Mouse (Mus musculus): Measurements from ENCODE around the gene Bcat1.
A peak's percentile ranks its signal among the peaks of the same experiment; 100 is the strongest.

Gene Bcat1

GRCm38 (mm10) chr6:145056102-145056501, 19.9 kb downstream of the Bcat1 start:
- DNase-seq (ENCODE audit: low spot score in 2 of 2), result no peak

DNA sequence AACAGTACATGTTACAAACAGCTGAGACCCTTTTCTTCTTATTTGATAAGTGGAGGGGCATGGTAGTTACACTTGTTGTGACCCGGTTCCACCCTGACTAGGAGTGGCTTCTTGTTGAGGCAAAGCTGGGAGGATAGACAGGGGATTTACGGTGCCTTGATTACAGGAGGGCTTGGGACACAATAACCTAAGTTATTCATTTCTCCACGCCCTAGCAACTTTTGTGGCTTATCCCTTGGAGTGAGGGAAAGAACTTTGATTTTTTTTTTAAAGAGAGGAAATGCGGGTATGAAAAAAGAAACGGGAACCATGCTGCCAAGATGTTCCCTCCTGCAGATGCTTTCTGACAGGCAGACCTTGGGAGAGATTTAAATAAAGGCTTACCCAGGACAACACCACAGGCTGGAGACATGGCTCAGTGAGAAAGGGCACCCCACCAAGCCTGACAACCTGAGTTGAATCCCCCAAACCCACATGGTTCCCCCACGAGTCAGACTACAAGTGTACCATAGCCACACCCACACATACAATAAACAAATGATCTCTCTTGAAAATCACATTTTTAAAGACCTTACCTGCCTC, 20.6 kb downstream of the Bcat1 start:
- DNase-seq (ENCODE audit: low spot score in 2 of 2), result no peak

- DNase-seq (ENCODE audit: low spot score in 2 of 2), result no peak
Observed at GRCm38 (mm10) chr6:145052669-145053068, 23.3 kb downstream of the Bcat1 start.

- no peak for DNase-seq (ENCODE audit: low spot score in 2 of 2)
Observed at GRCm38 (mm10) chr6:145050899-145051298, 25.1 kb downstream of the Bcat1 start.

DNA sequence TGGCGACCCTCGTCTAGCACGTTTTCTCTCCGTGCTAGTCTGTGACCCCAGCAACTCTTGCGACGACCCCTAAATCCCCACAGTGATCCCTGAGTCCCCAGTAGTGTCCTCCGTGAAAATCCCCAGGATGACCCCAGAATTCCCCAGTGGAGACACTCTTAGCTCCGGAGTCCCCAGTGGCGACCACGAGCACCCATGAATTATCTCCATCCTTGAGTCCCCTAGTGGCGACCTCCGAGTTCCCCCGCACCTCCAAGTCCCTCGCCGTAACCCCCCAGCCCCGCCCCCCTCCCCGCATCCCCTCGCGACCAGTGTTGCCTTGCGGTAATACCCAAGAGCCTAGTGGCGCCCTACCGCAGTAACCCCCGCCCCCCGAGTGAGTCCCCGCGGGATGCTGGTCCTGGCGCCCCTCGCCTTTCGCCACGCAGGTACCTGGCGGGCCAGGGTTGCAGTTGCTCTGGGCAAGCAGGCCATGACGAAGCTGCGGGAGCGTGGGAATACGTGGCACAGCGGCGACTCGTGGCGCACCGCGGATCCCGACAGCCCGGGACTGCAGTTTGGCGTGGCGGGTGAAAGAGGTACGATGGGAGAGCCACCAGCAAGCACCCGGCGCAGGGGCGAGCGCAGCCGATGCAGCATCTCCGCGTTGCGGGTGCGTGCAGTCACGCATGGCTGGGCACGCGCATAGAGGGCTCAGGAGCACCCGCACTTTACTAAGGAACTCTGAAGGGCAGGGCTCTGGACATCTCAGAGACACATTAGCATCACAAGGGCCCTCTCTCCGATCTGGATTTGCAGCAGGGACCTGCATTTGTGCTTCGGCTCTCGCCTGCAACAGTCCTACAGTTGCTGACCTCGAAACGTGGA, 27.6 kb downstream of the Bcat1 start:
- peak; percentile 29 to 45 for DNase-seq (ENCODE audit: low spot score in 2 of 2)

DNA sequence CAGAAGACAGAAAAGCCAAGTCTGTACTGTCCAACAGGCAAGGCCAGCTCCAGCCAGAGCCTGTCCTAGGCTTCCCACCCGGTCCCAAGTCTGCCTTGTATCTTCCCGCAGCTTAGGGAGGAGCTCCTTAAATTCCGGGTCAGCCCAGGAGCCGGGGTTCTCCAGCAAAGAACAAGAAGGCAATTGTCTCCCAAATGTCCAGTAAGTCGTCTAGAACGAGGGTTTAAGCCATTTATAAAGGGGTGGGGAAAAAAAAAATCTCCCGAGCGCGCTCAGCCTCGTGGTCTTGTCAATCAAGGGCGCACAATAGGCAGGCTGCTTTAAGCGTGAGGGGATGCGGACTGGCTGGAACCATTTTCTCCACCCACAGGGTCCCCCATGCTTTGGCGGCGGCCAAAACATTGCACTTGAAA, 28.5 kb downstream of the Bcat1 start:
- DNase-seq (ENCODE audit: low spot score in 2 of 2), result peak; percentile 42 to 43

DNA sequence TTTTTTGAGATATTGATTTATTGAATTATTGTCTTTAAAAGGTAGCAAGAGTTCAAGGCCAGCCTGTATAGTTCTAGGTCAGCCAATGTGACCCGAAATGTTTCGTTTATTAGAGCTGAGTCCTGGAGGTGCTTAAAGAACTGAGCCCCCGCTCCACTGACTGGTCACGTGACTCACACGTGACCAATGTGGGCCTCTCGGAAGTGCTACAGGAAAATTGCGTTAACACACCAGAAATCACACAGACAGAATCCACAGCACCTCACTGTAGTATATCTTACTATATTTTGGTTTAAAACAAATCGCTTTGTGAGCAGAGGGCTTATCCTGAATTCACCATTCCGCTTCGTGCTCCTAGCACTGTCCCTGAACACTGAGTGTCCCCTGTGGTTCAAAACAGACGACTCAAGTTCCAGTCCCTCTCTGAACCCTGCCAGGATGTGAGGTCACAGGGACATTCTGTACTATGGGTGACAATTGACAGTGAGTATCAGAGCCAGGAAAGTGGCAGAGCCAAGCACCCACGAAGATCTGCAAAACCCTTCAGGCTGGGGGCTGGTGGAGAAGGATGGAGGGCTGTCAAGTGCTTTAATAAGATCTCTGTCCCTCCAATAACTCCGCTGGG, 29.6 kb downstream of the Bcat1 start:
- DNase-seq (ENCODE audit: low spot score in 2 of 2), result no peak

DNA sequence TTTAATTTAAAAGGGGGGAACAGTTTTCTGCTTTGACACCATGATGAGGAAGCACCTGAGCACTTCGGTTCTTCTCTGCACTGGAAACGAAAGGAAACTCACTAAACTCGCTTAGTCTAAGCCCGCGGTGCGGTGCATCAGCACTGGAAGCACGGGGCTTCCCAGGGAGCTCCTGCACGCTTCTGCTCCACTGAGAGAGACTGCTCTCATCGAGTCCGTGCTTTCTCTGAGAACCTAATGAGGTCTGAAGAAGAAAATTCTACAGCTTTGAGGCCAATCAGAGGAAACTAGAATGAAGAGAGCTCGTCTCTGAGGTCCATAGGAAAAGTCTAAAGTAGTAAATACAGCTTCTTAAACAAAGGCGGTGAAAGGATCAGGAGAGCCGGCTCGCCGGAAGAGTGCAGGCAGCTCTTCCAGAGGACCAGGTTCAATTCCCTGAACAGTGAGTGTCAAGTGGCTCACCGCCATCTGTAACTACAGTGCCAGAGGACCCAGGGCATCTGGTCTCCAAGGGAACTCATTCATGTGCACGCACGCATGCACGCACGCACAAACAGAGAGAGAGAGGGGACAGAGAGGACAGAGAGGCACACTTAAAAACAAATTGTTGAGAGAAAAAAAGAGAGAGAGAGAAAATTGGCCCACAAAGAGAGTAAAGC, 30.9 kb downstream of the Bcat1 start:
- no peak for DNase-seq (ENCODE audit: low spot score in 2 of 2)

- DNase-seq (ENCODE audit: low spot score in 2 of 2), result no peak
Observed at GRCm38 (mm10) chr6:145040732-145041131, 35.3 kb downstream of the Bcat1 start.

- no peak for DNase-seq (ENCODE audit: low spot score in 2 of 2)
Observed at GRCm38 (mm10) chr6:145037626-145038025, 38.4 kb downstream of the Bcat1 start.

DNA sequence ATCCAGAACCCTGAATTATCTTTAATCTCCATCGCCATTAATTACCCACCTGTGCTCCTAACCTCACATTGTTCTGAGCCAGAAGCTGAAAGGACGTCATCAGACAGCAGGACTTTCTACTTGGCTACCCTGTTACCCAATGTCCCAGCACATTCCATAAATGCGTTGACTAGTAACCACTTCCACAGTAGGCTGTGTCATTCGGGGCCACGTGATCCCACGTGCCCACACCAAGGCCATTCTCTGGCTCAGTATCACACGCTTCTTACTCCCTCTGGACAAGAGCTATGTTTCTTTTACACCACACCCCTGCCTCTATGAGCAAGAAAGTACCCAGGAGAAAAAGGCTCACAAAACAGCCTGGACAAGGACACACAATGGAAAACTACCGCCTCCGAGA, 40.6 kb downstream of the Bcat1 start:
- no peak for DNase-seq (ENCODE audit: low spot score in 2 of 2)

DNA sequence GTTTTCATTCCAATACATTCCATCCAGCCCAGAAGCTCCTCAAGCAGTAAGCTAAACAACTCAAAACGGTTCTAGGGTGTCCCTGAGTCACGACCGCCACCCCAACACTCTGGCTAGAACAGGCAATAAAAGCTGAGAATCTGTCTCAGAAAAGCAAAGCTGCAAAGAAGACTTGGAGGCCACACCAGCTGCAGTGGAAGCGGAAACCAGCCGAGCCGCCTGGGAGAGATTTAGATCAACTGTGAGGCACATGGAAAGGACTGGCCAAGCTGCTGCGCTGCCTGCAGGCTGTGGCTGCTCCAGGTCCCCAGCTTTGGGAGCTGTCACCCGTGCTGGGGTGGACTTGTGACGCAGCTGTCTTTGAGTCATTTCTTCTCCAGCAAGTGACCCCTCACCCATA, 45.4 kb downstream of the Bcat1 start:
- no peak for DNase-seq (ENCODE audit: low spot score in 2 of 2)

DNA sequence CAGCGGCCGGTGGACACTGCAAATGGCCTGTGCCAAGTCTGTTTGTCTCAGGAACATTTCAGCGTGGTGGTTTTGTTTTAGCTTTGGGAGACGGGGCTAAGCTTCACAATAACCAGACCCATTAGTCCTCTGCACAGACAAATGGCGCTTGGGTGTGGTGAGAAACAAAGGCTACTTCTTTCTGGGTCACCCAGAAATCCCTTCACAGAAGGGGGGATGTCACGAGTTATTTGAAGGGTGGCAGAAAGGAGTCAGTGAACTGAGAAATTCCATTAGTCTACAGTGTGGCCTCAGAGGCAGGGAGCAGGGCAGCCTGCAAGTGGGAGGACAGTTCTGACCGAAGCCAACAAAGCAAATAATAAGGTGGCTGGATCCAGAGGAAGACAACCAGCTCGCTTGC, 52.0 kb downstream of the Bcat1 start:
- no peak for DNase-seq (ENCODE audit: low spot score in 2 of 2)

GRCm38 (mm10) chr6:145022966-145023725, 52.8 kb downstream of the Bcat1 start:
- DNase-seq (ENCODE audit: low spot score in 2 of 2), result no peak

DNA sequence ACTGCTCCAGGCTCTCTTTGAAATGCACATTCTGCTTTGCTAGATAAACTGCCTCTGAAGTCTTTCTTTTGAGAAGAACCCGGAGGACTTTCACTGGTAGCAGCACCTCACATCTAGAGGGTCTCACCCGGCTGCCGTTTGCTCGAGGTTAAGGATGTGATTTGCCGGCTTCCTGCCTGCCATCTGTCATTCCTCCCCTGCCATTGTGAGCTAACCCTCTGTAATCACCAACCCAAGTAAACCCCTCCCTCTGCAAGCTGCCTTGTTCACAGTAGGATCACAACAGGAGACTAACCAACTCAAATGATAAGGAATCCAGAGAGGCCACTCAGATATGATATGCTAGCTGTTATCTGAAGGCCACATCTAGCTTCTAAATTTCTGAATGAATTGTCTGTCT, 53.6 kb downstream of the Bcat1 start:
- DNase-seq (ENCODE audit: low spot score in 2 of 2), result no peak

- no peak for DNase-seq (ENCODE audit: low spot score in 2 of 2)
Observed at GRCm38 (mm10) chr6:145020553-145020952, 55.4 kb downstream of the Bcat1 start.

DNA sequence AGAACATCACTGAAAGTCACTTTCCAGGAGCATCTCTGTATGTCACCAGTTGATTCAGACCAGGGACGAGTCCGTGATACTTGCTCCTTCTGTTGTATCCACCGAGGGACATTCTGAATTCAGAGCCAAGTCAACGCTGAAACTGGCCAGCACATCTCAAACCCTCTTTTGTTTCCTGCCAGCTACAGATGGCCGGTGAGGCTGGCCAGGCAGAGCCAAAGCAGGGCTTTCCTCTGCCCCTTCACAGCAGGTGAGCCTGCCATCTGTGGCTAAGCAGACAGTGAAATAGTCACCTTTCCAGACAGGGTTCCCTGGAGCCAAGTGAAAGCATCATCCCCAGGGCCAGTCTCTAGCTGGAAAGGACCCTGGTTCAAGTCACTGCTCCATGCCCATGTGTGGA, 57.7 kb downstream of the Bcat1 start:
- DNase-seq (ENCODE audit: low spot score in 2 of 2), result no peak

- no peak for DNase-seq (ENCODE audit: low spot score in 2 of 2)
Observed at GRCm38 (mm10) chr6:145017508-145017907, 58.5 kb downstream of the Bcat1 start.

- no peak for DNase-seq (ENCODE audit: low spot score in 2 of 2)
Observed at GRCm38 (mm10) chr6:145016639-145017038, 59.3 kb downstream of the Bcat1 start.

GRCm38 (mm10) chr6:145014944-145015343, 61.0 kb downstream of the Bcat1 start:
- DNase-seq (ENCODE audit: low spot score in 2 of 2), result no peak

GRCm38 (mm10) chr6:145012699-145013098, 63.3 kb downstream of the Bcat1 start:
- DNase-seq (ENCODE audit: low spot score in 2 of 2), result no peak

GRCm38 (mm10) chr6:145011141-145011540, 64.8 kb downstream of the Bcat1 start:
- no peak for DNase-seq (ENCODE audit: low spot score in 2 of 2)
